Mouse (Mus musculus) 416B (cell line): ENCODE results near the gene Ccdc38.

Source experiments
- DNase-seq: peaks from one replicate; pipeline ENCODE4 v3.0.0; 2011; ENCODE audit warnings: low read depth

Gene Ccdc38

DNA sequence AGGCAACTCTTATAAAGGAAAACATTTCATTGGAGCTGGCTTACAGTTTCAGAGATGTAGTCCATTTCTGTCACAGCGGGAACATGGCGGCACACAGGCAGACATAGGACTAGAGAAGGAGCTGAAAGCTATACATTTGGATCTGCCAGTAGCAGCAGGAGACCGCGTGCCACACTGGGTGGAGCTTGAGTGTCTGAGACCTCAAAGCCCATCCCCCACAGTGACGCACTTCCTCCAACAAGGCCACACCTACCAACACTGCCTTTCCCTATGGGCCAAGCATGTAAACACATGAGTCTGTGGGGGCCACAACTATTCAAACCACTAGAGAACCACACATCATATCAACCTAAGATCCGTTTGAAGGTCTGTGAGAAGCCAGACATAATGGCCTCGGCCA, 68.8 kb downstream of the Ccdc38 start:
- DNase-seq: no peak

DNA sequence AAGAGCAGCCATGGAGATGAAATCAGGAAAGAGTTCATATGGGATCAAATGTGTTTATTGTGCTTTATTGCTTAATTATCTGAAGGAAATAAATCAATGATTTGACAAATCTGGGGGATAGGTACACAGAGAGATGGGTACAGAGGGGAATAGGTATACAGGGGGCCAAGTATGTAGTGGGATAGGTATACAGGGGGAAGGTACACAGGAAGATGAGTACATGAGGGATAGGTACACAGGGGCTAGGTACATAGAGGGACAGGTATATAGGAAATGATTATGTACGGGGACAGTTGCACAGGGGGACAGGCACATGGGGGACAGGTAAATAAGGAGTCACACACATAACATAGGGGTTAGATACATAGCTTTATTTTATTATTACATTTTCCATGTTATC, 70.5 kb downstream of the Ccdc38 start:
- DNase-seq: no peak

DNA sequence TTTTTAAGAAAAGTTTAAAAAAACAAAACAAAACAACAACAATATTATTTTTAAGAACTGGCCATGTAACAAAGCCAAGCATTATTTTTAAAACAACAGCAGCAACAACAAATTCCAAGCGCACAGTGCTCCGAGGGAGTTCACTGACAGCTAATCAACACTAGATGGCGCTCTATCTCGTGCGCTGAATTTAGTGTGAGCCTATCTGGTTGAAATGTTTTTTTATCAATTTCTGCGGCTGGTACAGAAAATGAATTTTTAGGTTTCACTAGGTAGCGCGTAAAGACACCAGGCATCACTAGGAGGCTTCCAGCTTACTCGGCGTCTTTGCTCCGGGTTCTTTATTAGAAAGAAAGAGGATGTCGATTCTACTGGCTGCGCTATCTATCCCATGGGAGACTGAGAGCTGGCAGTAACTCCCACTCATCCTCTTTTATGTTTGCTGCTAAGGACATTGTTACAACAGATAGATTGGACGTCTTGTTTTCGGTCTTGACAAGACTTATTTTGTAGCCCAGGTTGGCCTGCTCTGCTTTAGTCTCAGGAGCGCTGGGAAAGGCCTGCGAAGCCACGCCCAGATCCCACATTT, 71.1 kb downstream of the Ccdc38 start:
- DNase-seq: peak; percentile 46

DNA sequence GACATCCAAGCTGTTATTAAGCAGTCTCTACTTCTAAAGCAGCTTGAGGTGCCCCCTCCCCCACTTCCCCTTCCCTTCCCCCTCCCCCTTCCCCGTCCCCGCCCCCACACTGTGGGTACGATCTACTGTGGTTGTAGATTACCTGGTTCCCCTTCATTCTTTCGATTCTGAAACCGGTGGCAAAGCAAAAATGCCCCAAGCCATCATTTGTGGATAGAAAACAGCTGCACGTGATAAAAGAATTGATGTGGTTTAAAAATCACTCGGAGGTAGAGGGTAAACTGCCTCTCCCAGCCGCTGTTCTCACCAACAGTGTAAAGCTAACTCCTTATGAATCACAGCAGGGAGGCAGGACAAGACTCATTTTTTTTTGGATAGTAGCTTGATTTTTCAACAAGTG, 74.4 kb downstream of the Ccdc38 start:
- DNase-seq: no peak

DNA sequence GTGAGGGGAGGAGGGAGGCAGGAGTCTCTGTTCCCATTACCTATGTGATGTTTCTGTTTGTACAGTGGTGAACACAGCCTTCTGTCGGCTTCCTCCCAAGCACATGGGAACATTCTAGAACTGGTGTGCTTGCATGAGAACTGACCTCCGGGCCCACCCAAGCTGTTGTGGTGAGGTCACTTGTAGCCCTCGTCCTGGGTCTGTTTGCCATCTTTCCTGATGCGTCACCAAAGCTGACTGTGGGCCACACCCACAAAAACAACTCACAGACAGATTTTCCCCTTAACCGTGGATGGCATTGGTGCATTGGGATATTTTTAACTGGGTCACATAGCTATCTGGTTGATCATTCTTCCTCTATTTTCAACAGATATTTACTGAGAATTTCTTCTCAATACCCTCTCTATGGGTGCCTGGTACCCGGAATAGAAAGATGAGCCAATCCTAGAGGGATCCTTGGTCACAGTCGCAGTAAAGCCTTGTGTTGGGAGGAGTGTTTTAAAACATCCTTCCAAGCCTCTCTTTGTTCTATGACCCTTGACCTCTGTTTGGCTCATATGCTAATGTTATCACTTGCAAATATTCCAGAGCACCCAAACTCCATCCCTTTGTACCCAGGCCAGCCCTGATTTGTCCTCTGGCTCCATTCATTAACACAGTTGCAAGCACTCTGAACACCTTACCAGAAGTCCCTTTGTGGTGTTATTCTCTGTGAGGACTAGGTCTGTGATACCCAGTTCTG, 80.2 kb downstream of the Ccdc38 start:
- no peak for DNase-seq

DNA sequence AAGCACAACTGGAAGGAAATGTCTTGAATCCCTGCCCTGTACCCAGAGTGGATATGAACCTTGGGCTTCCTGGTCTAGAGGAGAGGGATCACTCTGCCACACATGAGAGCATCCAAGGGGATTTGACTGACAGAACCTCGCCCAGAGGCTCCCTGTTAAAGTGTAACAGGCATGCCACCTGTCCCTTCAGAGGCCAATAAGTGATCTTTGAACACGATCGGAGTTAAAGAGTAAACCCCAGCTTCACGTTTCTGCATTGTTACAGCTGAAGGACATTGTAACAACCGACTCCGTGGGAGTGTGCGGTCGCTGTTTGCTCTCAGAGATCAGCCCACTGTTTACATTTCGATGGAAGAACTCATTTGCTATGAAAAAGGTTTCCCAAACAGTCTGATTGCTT, 83.3 kb downstream of the Ccdc38 start:
- no peak for DNase-seq

DNA sequence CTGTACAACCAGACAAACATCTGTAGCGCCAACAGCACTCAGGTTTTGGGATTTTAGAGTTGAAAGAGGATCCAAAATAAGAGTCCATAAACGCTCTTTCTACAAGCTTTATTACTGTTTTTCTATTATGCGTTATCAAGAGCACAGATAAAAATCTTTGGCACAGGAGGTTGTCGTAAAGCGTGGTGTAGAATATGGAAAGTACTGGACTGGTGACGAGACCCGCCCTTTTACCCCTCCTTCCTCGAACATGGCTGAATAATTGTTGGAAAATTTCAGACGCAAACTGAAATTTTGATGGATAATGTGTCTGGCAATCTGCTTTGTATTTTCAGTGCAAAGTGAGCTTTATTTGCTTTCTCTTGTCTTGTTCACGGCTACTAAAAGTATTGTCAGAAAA, 83.7 kb downstream of the Ccdc38 start:
- DNase-seq: no peak

DNA sequence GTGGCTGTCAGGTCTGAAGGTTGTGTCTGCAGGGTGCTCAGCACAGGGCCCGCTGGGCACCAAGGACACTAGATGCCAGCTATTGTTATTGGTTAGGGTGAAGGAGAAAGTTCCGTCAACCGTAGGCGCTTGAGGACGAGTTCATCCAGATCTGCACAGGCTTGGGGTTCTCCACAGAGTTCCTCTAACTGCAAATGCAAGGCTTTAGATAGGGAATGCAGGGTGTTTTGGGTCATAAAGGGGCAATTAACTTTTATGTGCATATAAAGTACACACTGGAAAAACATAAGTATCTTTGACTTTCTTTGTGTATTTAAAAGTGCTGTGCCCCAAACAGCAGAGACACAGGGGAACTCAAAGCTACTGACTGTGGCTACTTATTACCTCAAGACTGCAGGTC, 89.9 kb downstream of the Ccdc38 start:
- no peak for DNase-seq

DNA sequence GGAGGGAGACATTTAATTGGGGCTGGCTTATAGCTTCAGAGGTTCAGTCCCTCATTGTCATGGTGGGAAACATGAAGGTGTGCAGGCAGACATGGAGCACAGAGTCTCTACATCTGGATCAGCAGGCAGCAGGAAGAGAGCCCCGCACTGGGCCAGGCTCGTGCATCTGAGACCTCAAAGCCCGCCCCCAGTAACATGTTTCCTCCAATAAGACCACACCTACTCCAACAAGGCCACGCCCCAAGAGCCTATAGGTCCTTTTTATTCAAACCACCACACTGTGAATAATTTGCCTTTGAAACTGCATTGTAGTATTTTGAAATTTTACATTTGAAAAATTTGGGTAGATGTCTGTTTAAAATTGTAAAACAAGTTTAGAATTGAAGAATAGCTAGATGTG, 91.7 kb downstream of the Ccdc38 start:
- no peak for DNase-seq

DNA sequence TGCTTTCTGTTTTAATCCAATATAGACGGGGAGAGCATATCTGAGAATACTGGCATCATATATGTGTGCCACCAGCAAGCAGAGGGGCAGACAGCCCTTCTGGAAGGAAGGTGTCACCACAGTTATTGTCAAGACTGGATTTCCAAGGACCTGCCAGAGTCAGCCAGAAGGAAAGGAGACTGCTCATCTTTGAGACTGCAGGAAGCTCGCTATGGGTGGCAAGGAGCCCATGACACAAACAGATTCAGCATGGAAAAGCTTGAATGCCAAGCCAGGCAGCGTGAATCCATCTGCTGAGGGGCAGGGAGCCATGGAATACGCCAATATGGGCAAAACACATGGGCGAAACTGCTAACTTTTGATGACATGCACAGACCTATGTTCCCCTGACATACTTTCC, 93.1 kb downstream of the Ccdc38 start:
- DNase-seq: no peak
